In genomic region chr17:80060828-80061782, GRCm38 (mm10) we compare ENCODE assay signal across 8 mouse cellular contexts. TPM values are rescaled to one million over a fixed set of nuclear protein-coding genes. Genes with fewer than 3 reads are reported as not detected.
A peak's percentile ranks its signal among the peaks of the same experiment; 100 is the strongest.
DNase-seq lines count a peak whose midpoint lies in the region; ATAC-seq and TF ChIP-seq lines count a peak whose summit lies in the region.

No protein-coding gene starts in this region.

- H3K4me3 ChIP-seq in MEL (ENCODE audit: control insufficient read depth in 1 of 2, insufficient read depth in 1 of 2, low read depth in 2 of 2, low read length in 2 of 2), result peak overlapping the region; percentile 87 to 98
- peak overlapping the region; percentile 89 for H3K4me3 ChIP-seq in bone marrow macrophage, adult 2 months (ENCODE audit: insufficient read depth, low read length)
- H3K4me3 ChIP-seq in macrophage (ENCODE audit: inconsistent target), result peak overlapping the region; percentile 70

- 0 out of 4 replicates have a peak, but pooled peaks of 1 of the 2 experiments have one; percentile 38 for TF ChIP-seq POLR2A in MEL (IDR thresholded peaks at IDR 0.05; ENCODE audit: control insufficient read depth in 1 of 2, insufficient read depth in 1 of 2, low read depth in 1 of 2, low read length in 2 of 2, poor library complexity in 1 of 2)
- TF ChIP-seq POLR2A in bone marrow macrophage, adult 2 months (IDR thresholded peaks at IDR 0.05; ENCODE audit: borderline replicate concordance, low read depth, low read length), result no peak

- WGBS in macrophage (ENCODE audit: missing documents), result 2% methylated on average over 81 of the region's 83 CpGs

- no peaks in the 10 kb centered on the region for H3K9me3 ChIP-seq in MEL (replicated peaks; ENCODE audit: insufficient read depth, low read length)

- no peak for TF ChIP-seq CTCF in MEL (IDR thresholded peaks at IDR 0.05 in 2 of 3, conservative IDR thresholded peaks at IDR 0.05 in 1 of 3; ENCODE audit: control insufficient read depth in 1 of 3, insufficient read depth in 1 of 3, low read depth in 2 of 3, low read length in 3 of 3, poor library complexity in 1 of 3, severe bottlenecking in 1 of 3)
- TF ChIP-seq CTCF in bone marrow macrophage, adult 2 months (IDR thresholded peaks at IDR 0.05; ENCODE audit: low read depth, low read length), result no peak

- peaks cover 58% of the 10 kb centered on the region for H3K79me2 ChIP-seq in MEL (ENCODE audit: control insufficient read depth, insufficient read depth, low read length, poor library complexity)
- peaks cover 51% of the 10 kb centered on the region for H3K79me2 ChIP-seq in macrophage (ENCODE audit: inconsistent target)

- H3K4me1 ChIP-seq in MEL (ENCODE audit: control insufficient read depth in 1 of 2, insufficient read depth in 2 of 2, low read length in 2 of 2), result peaks cover 14 to 15% of the 10 kb centered on the region in 2 experiments
- peaks cover 9% of the 10 kb centered on the region for H3K4me1 ChIP-seq in bone marrow macrophage, adult 2 months (ENCODE audit: control insufficient read depth, insufficient read depth, low read length)

- ATAC-seq in erythroblast, adult 5-6 weeks (replicated peaks; ENCODE audit: low FRiP score, poor library complexity, severe bottlenecking), result 0 out of 2 replicates have a peak, but pooled peaks have one; percentile 16

- H3K9ac ChIP-seq in MEL (ENCODE audit: control insufficient read depth, low read depth, low read length, poor library complexity, severe bottlenecking), result peak overlapping the region; percentile 99

- no peaks in the 10 kb centered on the region for H3K27me3 ChIP-seq in MEL (ENCODE audit: control insufficient read depth in 1 of 2, insufficient read depth in 2 of 2, low read length in 2 of 2)

- H3K36me3 ChIP-seq in MEL (ENCODE audit: control insufficient read depth in 1 of 2, insufficient read depth in 2 of 2, low read length in 2 of 2) (peaks cover 5 to 36% of the 10 kb centered on the region in 2 experiments; a peak in 3 of 4 replicates), macrophage (ENCODE audit: inconsistent target) (no peaks in the 10 kb centered on the region)

- H3K27ac ChIP-seq in MEL (ENCODE audit: control insufficient read depth, low read depth, low read length) (peak overlapping the region; percentile 89), macrophage (peak overlapping the region; percentile 67)
- peak overlapping the region; percentile 98 for H3K27ac ChIP-seq in bone marrow macrophage, adult 2 months (ENCODE audit: insufficient read depth, low read depth, low read length)

- no peak for TF ChIP-seq RAD21 in MEL (IDR thresholded peaks at IDR 0.05; ENCODE audit: low read depth, low read length)

- intact Hi-C loops in heart, postnatal 10 days (cut with DNase I), result loop anchor here (5.0 kb wide), 1 partner anchor 66 kb away; the partner anchor contains the start of gene Galm

- TF ChIP-seq EP300 in MEL (IDR thresholded peaks at IDR 0.05; ENCODE audit: low read depth in 1 of 2, low read length in 2 of 2), result no peak

- peak; percentile 62 for DNase-seq in MEL (ENCODE audit: low read depth, low spot score)
- peak; percentile 61 to 62 for DNase-seq in heart, postnatal 10 days
- DNase-seq in layer of hippocampus, postnatal 25 days (ENCODE audit: extremely low spot score in 1 of 2, low spot score in 1 of 2), result peak; percentile 35 to 42
- DNase-seq in right cerebral cortex, postnatal 10 days (ENCODE audit: low spot score in 2 of 2), result peak; percentile 63 to 68
- DNase-seq in urinary bladder, postnatal 36 days (ENCODE audit: low spot score in 2 of 2), result peak; percentile 16 to 28

TF ChIP-seq in MEL, 35 proteins besides CTCF, POLR2A, EP300 and RAD21:
- peak; percentile 74 for TF ChIP-seq MXI1 (IDR thresholded peaks at IDR 0.05; ENCODE audit: low read depth, low read length)
- no peak for TF ChIP-seq TAL1 (IDR thresholded peaks at IDR 0.05; ENCODE audit: low read length)
- no peak for TF ChIP-seq MEF2A (IDR thresholded peaks at IDR 0.05; ENCODE audit: extremely low read depth, insufficient replicate concordance, low read depth, low read length, poor library complexity, severe bottlenecking)
- TF ChIP-seq MAZ (IDR thresholded peaks at IDR 0.05; ENCODE audit: low read depth, low read length), result peak; percentile 29; the same call in 1 of the 2 replicates
- 0 out of 2 replicates have a peak, but pooled peaks have one; percentile 89 for TF ChIP-seq CHD1 (IDR thresholded peaks at IDR 0.05; ENCODE audit: low read depth, low read length)
- TF ChIP-seq TBP (IDR thresholded peaks at IDR 0.05; ENCODE audit: low read depth, low read length), result 0 out of 2 replicates have a peak, but pooled peaks have one; percentile 8
- 0 out of 2 replicates have a peak, but pooled peaks have one; percentile 22 for TF ChIP-seq BHLHE40 (IDR thresholded peaks at IDR 0.05; ENCODE audit: borderline replicate concordance, low read depth, low read length)
- 0 out of 2 replicates have a peak, but pooled peaks have one; percentile 21 for TF ChIP-seq MAX (IDR thresholded peaks at IDR 0.05; ENCODE audit: low read length)
- peak; percentile 84 for TF ChIP-seq SIN3A (IDR thresholded peaks at IDR 0.05; ENCODE audit: low read length)
- TF ChIP-seq NELFE (IDR thresholded peaks at IDR 0.05; ENCODE audit: low read depth, low read length), result 0 out of 2 replicates have a peak, but pooled peaks have one; percentile 17

RNA-seq across cellular contexts. Expression of gene Hnrnpll, which starts 1.0 kb away (rescaled TPM):
- 44.9 and 48.7 TPM in 2 replicates for total RNA-seq in MEL (2012; rRNA removed)
- 100 to 1,000 TPM in 1 of 2 experiments, 10 to 100 TPM in 1; 77.7 to 142 TPM for polyA plus RNA-seq in MEL (2012; ENCODE audit: insufficient read depth in 1 of 2, insufficient read length in 2 of 2, low read depth in 1 of 2, low replicate concordance in 2 of 2, missing spikeins in 1 of 2)
- 44.9 and 47.7 TPM in 2 replicates for polyA plus RNA-seq in bone marrow macrophage, adult 2 months (2012; ENCODE audit: insufficient read depth, insufficient read length, missing spikeins)
- total RNA-seq in erythroblast, adult 5-6 weeks (2015; ENCODE audit: low replicate concordance), result 32.6 and 37.1 TPM in 2 replicates
- 24.6 and 31.1 TPM in 2 replicates for total RNA-seq in erythroblast, adult 5-6 weeks (2017; ENCODE audit: low replicate concordance)
- 10 to 100 TPM; 36.3 to 37.8 TPM for total RNA-seq in heart, postnatal 10 days (2021)
- 10 to 100 TPM; 57.1 to 64.1 TPM for total RNA-seq in layer of hippocampus, postnatal 25 days (2021)
- 1,000 to 10,000 TPM in 5 of 26 experiments, 100 to 1,000 TPM in 21; 199 to 2,143 (median 332) TPM for total RNA-seq in macrophage (2018; cell fraction: chromatin; rRNA removed)
- 10 to 100 TPM; 14.5 to 63.0 (median 31.6) TPM for total RNA-seq in macrophage (2018; cell fraction: cytosol; rRNA removed)
- 100 to 1,000 TPM in 22 of 26 experiments, 10 to 100 TPM in 4; 75.2 to 1,000 (median 218) TPM for total RNA-seq in macrophage (2018; cell fraction: nucleus; rRNA removed)
- polyA plus RNA-seq in macrophage (2018), result 28.1 to 43.3 TPM (median 34.9 TPM) in 3 replicates

Comparison
In these comparisons a context has a peak if more than half of its experiments do, and no peak if none do; other contexts are left out.
1. Peak in every context shown above with its lines: DNase-seq, ATAC-seq, H3K4me3 ChIP-seq and H3K27ac ChIP-seq.